Mouse (Mus musculus) adrenal gland, postnatal 14 days (tissue): Measurements from ENCODE around the gene Gart. TPM values are rescaled to one million over a fixed set of nuclear protein-coding genes. Genes with fewer than 3 reads are reported as not detected.

ENCODE experiments used
- total RNA-seq: library from RNA; stranded (reverse); gene quantifications from 2 replicates; pipeline ENCODE4 v1.2.3, GENCODE M21; 2021

The Gart gene
- total RNA-seq, 1 experiment from 2014 or later, result 98.3 TPM

Other genes starting within 250 kb of the Gart start
- gene Il10rb, start 240.8 kb downstream of the Gart start, total RNA-seq, result 105 and 106 TPM in 2 replicates
- gene Ifnar1, start 161.7 kb downstream of the Gart start, total RNA-seq, result 80.3 and 82.7 TPM in 2 replicates
- 27.7 and 30.8 TPM in 2 replicates for gene Ifngr2, start 99.9 kb downstream of the Gart start, total RNA-seq
- 45.6 and 48.0 TPM in 2 replicates for gene Tmem50b, start 49.2 kb downstream of the Gart start, total RNA-seq
- 12.8 and 15.1 TPM in 2 replicates for gene Dnajc28, start 27.9 kb downstream of the Gart start, total RNA-seq
- 226 and 238 TPM in 2 replicates for gene Son, start 554 bp upstream of the Gart start, total RNA-seq
- gene Donson, start 41.8 kb upstream of the Gart start, total RNA-seq, result 8.6 and 12.5 TPM in 2 replicates
- gene Cryzl1, start 82.0 kb upstream of the Gart start, total RNA-seq, result 43.4 and 45.5 TPM in 2 replicates
- 43.1 and 48.7 TPM in 2 replicates for gene Itsn1, start 82.3 kb upstream of the Gart start, total RNA-seq